Mouse (Mus musculus): ENCODE data around the gene Fgf9. TPM values are rescaled to one million over a fixed set of nuclear protein-coding genes. Genes with fewer than 3 reads are reported as not detected.

Fgf9 gene
- polyA plus RNA-seq, 1 experiment from 2014 or later, result 0.34 TPM

Other genes with a start within 250 kb of the Fgf9 start
- 24.8 and 29.6 TPM in 2 replicates for gene Ska3, start 244.4 kb upstream of the Fgf9 start, polyA plus RNA-seq (2015; fragmentation: Nextera tagmentation; extraction: Ambion mirVana)
- gene Mrpl57, start 244.3 kb upstream of the Fgf9 start, polyA plus RNA-seq (2015; fragmentation: Nextera tagmentation; extraction: Ambion mirVana), result 334 and 346 TPM in 2 replicates
- gene Zdhhc20, start 180.3 kb upstream of the Fgf9 start, polyA plus RNA-seq (2015; fragmentation: Nextera tagmentation; extraction: Ambion mirVana), result 48.6 and 62.0 TPM in 2 replicates
- gene Micu2, start 71.3 kb upstream of the Fgf9 start, polyA plus RNA-seq (2015; fragmentation: Nextera tagmentation; extraction: Ambion mirVana), result 61.9 and 69.3 TPM in 2 replicates